Mouse (Mus musculus) T-helper 17 cell (primary cell): ENCODE measurements around the gene Map7d2.

Source experiments
- in situ Hi-C, 2 experiments: fragments of 300-600 bp; cut with MboI, MseI; formaldehyde crosslinking; loops; 1 replicate in 1 of 2; 2 replicates in 1 of 2; pipeline ENCODE4 v1.15.1; 2025; ENCODE audit warnings: high pct_unique_total_duplicates in 2 of 2

Gene Map7d2

GRCm38 (mm10) chrX:159509042-159509441, 94.7 kb downstream of the Map7d2 start:
- in situ Hi-C loops = loop anchor here in 1 of 2 experiments (10.0 kb wide), 1 partner anchor 1346 kb away; no protein-coding TSS in a partner anchor

DNA sequence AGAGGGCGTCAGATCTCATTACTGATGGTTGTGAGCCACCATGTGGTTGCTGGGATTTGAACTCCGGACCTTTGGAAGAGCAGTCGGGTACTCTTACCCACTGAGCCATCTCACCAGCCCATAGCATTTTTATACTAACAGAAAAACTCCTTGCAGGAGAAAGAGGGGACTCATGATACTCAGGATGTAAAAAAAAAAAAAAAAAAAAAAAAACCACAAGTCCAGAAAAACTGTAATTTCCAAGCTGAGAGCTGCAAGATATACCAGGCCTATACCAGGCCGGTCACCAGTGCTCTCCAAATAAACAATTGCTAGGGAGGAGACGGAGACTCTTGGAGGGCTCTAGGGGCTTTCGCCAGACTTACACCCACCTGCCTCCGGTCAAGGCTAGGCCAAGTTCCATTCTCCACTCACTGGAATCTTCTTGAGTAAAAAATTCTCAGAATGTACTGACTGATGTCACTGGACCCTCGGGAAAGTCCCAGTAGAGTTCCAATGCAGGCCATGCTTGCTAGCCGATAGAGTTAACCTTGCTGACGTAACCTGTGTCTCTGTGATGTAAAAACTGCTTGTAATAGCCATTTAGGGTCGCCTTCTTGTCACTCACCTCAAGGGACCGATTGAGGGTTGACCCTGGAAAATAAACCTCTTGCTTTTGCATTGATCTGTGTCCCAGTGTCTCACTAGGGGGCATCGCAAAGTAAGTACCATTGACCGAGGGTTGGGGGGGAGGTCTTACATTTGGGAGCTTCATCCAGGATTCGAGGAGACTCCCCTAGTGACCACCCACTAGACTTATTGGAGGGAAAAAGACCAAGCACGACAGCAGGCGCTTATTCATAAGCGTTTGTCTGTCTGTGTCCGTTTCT, 95.7 kb downstream of the Map7d2 start:
- in situ Hi-C loops = loop anchor here in 1 of 2 experiments (10.0 kb wide), 1 partner anchor 1345 kb away; no protein-coding TSS in a partner anchor

- in situ Hi-C loops = no loop called here
Measured at GRCm38 (mm10) chrX:159510716-159511051, 96.3 kb downstream of the Map7d2 start.

GRCm38 (mm10) chrX:159515599-159515998, 101.2 kb downstream of the Map7d2 start:
- in situ Hi-C loops = no loop called here

DNA sequence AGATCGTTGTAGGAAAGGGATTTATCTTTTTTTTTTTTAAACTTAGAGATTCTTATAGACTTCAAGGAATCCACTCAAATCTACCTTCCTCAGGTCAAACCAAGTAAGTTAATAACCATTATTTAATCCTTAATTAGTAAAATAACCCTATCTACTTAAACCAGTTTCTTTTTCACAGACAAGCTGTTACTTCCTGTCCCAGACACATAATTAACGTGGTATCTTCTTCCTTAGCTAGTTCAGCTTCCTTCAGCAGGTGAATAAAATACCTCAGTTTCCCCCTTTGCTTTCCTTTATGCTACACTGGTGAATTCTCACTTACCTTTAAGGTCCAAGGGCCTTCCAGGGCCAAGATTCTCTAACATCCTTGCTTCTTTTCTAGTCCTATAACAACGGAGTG, 107.4 kb downstream of the Map7d2 start:
- in situ Hi-C loops = no loop called here

DNA sequence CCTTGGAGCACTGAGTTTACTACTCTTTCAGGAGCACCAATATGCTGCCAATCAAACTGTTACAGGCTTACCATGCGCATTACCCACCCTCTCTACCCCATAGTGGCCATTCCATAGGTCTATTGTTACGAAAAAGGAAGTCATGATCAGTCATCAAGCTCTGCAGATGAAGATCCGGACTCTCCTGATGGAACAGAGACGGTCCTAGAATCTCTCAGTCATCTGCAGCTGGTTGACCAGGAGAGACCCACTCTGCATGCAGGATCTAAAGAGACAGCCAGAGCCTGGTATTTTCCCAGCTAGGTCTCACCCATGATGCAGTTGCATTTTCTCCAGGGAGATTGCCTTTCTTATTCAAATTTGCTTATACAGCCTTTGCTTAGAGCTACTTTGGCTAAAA, 108.3 kb downstream of the Map7d2 start:
- in situ Hi-C loops = no loop called here

DNA sequence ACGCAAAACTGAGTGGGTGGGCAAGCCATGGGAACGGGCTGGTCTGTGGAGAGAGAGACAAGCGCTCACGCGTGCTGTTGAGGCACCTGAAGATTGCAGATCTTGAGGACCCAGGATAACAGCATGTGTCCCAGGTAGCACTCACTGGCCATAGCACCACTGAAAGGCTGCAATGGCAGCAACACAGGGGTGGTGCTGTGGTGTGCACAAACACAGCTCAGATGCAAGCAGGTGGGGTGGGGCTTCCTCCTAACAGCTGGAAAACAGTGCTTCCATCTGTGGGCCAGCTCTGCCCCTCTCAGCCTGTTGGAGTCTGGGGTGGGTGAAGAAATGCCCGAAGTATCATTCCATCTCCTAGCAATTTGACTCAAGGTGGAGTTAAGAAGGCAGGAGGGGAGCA, 112.0 kb downstream of the Map7d2 start, which contains the start of gene Bclaf3:
TSS of gene Bclaf3 (plus strand) at position 301 of the 400 bp plus-strand sequence.
- in situ Hi-C loops = no loop called here

DNA sequence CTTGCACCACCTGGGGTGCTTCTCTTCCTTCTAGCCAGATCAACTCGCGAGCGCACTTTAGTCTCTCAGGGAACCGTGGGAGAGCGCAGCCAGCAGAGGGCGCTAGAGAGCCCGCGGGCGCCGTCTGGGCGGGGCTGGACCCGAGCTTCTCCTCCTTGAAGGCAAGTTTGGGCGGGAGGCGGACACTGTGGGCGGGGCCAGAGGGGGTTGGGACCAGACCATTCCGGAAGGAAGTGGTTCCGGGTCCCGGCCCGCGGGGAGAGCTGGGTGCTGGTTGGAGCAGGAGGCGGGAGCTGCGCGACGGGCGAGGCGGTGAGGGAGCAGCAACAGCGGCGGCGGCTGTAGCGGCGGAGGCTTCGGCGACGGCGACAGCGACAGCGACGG, 118.0 kb downstream of the Map7d2 start:
- in situ Hi-C loops = no loop called here

DNA sequence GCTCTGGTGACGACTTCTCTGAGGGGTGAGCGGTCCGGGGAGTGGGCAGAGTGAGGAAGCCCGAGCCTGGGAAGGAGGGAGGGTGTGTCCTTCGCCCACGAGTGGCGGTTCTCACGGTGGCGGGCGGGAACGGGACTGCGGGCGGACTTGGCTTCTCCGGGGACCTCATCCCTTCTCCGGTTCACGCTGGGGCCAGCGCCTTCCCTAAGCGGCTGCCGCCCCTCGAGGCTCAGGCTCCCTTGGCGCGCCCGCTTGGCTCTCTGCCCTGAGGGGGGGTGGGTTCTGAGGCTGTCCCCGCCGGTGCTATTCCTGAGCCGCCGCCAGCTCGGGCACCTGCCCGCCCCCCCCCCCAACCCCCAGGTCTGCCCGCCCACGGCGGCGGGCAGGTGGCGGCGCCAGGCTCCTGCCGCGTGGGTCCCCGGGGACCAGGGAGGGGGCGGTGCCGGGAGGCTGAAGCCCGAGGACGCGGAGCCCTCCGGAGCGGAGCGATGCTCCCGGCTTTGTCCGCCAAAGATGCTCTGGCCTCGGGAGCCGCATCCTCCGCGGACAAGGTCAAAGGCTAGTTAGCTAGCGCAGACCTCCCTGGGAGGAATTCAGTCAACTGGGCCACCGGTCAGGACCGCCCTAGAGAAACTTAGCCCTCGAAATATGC, 118.6 kb downstream of the Map7d2 start:
- in situ Hi-C loops = no loop called here

DNA sequence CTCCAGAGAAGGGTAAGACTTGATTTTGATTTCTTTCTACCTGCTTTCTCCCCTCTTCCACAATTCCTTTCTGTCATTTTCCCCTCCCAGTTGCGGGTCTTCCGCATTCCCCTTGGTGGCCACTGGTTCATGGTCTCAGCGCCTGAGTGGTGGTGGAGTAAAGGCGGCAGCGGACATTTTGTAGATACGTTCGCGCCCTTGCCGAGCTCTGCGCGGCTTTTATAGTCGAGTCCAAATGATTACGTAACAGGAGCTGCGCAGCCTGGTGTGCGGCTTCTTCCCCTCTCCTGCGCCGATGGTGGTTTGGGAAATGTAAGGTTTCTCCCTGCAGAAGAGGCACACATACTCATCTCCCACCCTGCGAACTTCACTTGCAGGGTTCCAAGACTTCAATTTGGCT, 127.6 kb downstream of the Map7d2 start:
- in situ Hi-C loops = no loop called here

- in situ Hi-C loops = no loop called here
Measured at GRCm38 (mm10) chrX:159547093-159547492, 132.7 kb downstream of the Map7d2 start.
